Mouse (Mus musculus) forebrain, embryonic 13.5 days (tissue): ENCODE measurements around the gene Adgrv1. TPM values are rescaled to one million over a fixed set of nuclear protein-coding genes. Genes with fewer than 3 reads are reported as not detected.
"Not testable (repeated sequence)": the region's sequence is repeated elsewhere in the genome, so short reads cannot be mapped to it uniquely, and the experiment has no call there.

Source experiments
- ATAC-seq: fragments of 200-750 bp; cut with Nextera tagmentation; 2 replicates; pipeline ENCODE4 v1.8.0; 2017
- H3K27ac ChIP-seq: fragments of 300-500 bp; sonication (generic); 2 replicates; pipeline ENCODE4 v1.5.1; 2015; ENCODE audit warnings: inconsistent platforms, mild to moderate bottlenecking, moderate library complexity
- H3K27me3 ChIP-seq: fragments of 300-500 bp; sonication (generic); 2 replicates; pipeline ENCODE4 v1.6.1; 2015; ENCODE audit warnings: mild to moderate bottlenecking, inconsistent platforms
- H3K36me3 ChIP-seq: fragments of 300-500 bp; sonication (generic); 2 replicates; pipeline ENCODE4 v1.6.1; 2015; ENCODE audit warnings: mild to moderate bottlenecking, inconsistent platforms; ENCODE audit not compliant: poor library complexity, severe bottlenecking
- H3K4me1 ChIP-seq: fragments of 300-500 bp; sonication (generic); 2 replicates; pipeline ENCODE4 v1.6.1; 2015; ENCODE audit warnings: inconsistent platforms
- H3K4me2 ChIP-seq: fragments of 300-500 bp; sonication (generic); 2 replicates; pipeline ENCODE4 v1.6.1; 2015; ENCODE audit warnings: inconsistent platforms, mild to moderate bottlenecking, moderate library complexity
- H3K4me3 ChIP-seq: fragments of 300-500 bp; sonication (generic); 2 replicates; pipeline ENCODE4 v1.5.1; 2015; ENCODE audit warnings: mild to moderate bottlenecking, inconsistent platforms
- H3K9ac ChIP-seq: fragments of 300-500 bp; sonication (generic); 2 replicates; pipeline ENCODE4 v1.6.1; 2015; ENCODE audit warnings: mild to moderate bottlenecking, inconsistent platforms
- H3K9me3 ChIP-seq: fragments of 300-500 bp; sonication (generic); replicated peaks from 2 replicates; pipeline ENCODE4 v1.6.1; 2016; ENCODE audit warnings: inconsistent platforms
- WGBS: fragments of 180-500 bp; shearing (Covaris S2); methylation state at CpG from one replicate; pipeline ENCODE4 v1.1.7; 2015; 5-methylcytosine and 5-hydroxymethylcytosine counted together
- polyA plus RNA-seq: library from polyadenylated mRNA; unstranded; fragments of >200 nt; fragmentation: Nextera tagmentation; extraction: Ambion mirVana; gene quantifications from 2 replicates; pipeline ENCODE4 v1.2.1, GENCODE M21; 2015

Gene Adgrv1
- polyA plus RNA-seq, 1 experiment from 2014 or later = 31.3 TPM

GRCm38 (mm10) chr13:81644047-81644565 lies 11.2 kb upstream of the Adgrv1 start:
- H3K9me3 ChIP-seq = no peaks in the 10 kb centered on the region
- H3K4me3 ChIP-seq = no peak overlapping the region
- WGBS = 90% methylated on average over 11 of the region's 11 CpGs
- H3K27ac ChIP-seq = no peak overlapping the region
- no peaks in the 10 kb centered on the region for H3K36me3 ChIP-seq
- H3K4me2 ChIP-seq = no peak overlapping the region
- H3K4me1 ChIP-seq = peaks cover 30% of the 10 kb centered on the region
- no peaks in the 10 kb centered on the region for H3K27me3 ChIP-seq
- no peak overlapping the region for H3K9ac ChIP-seq
- ATAC-seq = no peak

GRCm38 (mm10) chr13:81642491-81643149 lies 9.7 kb upstream of the Adgrv1 start:
- Histone ChIP-seq H3K36me3 (no peaks in the 10 kb centered on the region), H3K4me2 (no peak overlapping the region), H3K9me3 (no peaks in the 10 kb centered on the region), H3K9ac (no peak overlapping the region), H3K27me3 (no peaks in the 10 kb centered on the region), H3K4me1 (peaks cover 30% of the 10 kb centered on the region), H3K27ac (peak overlapping the region; percentile 6; the same call in 1 of the 2 replicates), H3K4me3 (no peak overlapping the region)
- no peak for ATAC-seq
- WGBS = 49% methylated on average over 7 of the region's 7 CpGs

- Histone ChIP-seq H3K9me3 (no peaks in the 10 kb centered on the region), H3K36me3 (no peaks in the 10 kb centered on the region), H3K4me2 (peak overlapping the region; percentile 51), H3K4me1 (peaks cover 30% of the 10 kb centered on the region), H3K9ac (no peak overlapping the region), H3K27ac (peak overlapping the region; percentile 75), H3K4me3 (0 out of 2 replicates have a peak overlapping the region, but pooled peaks have one; percentile 18), H3K27me3 (no peaks in the 10 kb centered on the region)
- peak; percentile 81 for ATAC-seq
- WGBS = under 1% methylated on average over 8 of the region's 8 CpGs
Measured at GRCm38 (mm10) chr13:81641289-81642045, 8.5 kb upstream of the Adgrv1 start.

- Histone ChIP-seq H3K9ac (no peak overlapping the region), H3K27me3 (no peaks in the 10 kb centered on the region), H3K36me3 (no peaks in the 10 kb centered on the region), H3K4me3 (no peak overlapping the region), H3K4me1 (peaks cover 30% of the 10 kb centered on the region), H3K27ac (peak overlapping the region; percentile 75), H3K4me2 (peak overlapping the region; percentile 51), H3K9me3 (no peaks in the 10 kb centered on the region)
- peak; percentile 36 for ATAC-seq
- WGBS = 26% methylated on average over 6 of the region's 6 CpGs
Measured at GRCm38 (mm10) chr13:81640881-81641280, 7.9 kb upstream of the Adgrv1 start.

GRCm38 (mm10) chr13:81639624-81640023 lies 6.7 kb upstream of the Adgrv1 start:
- no peaks in the 10 kb centered on the region for H3K36me3 ChIP-seq
- no peak overlapping the region for H3K27ac ChIP-seq
- no peaks in the 10 kb centered on the region for H3K9me3 ChIP-seq
- peak; percentile 66; the same call in 1 of the 2 replicates for ATAC-seq
- 4% methylated on average over 4 of the region's 4 CpGs for WGBS
- H3K9ac ChIP-seq = no peak overlapping the region
- no peak overlapping the region for H3K4me3 ChIP-seq
- H3K4me1 ChIP-seq = peaks cover 30% of the 10 kb centered on the region
- no peak overlapping the region for H3K4me2 ChIP-seq
- no peaks in the 10 kb centered on the region for H3K27me3 ChIP-seq

GRCm38 (mm10) chr13:81630566-81630965 lies 2.4 kb downstream of the Adgrv1 start:
- no peak overlapping the region for H3K9ac ChIP-seq
- H3K4me3 ChIP-seq = peak overlapping the region; percentile 36
- no peak overlapping the region; the same call in 1 of the 2 replicates for H3K27ac ChIP-seq
- peak overlapping the region; percentile 57 for H3K4me2 ChIP-seq
- 3% methylated on average over 5 of the region's 5 CpGs for WGBS
- ATAC-seq = no peak
- H3K36me3 ChIP-seq = no peaks in the 10 kb centered on the region
- H3K4me1 ChIP-seq = peaks cover 55% of the 10 kb centered on the region
- no peaks in the 10 kb centered on the region for H3K27me3 ChIP-seq
- no peaks in the 10 kb centered on the region for H3K9me3 ChIP-seq

- Histone ChIP-seq H3K4me3 (no peak overlapping the region), H3K27ac (peak overlapping the region; percentile 84), H3K27me3 (no peaks in the 10 kb centered on the region), H3K9me3 (no peaks in the 10 kb centered on the region), H3K4me1 (peaks cover 55% of the 10 kb centered on the region), H3K36me3 (no peaks in the 10 kb centered on the region), H3K9ac (no peak overlapping the region), H3K4me2 (peak overlapping the region; percentile 57)
- WGBS = 6% methylated on average over 3 of the region's 3 CpGs
- peak; percentile 67 for ATAC-seq
Measured at GRCm38 (mm10) chr13:81629395-81629794, 3.6 kb downstream of the Adgrv1 start.

GRCm38 (mm10) chr13:81628631-81629190 lies 4.2 kb downstream of the Adgrv1 start:
- H3K27ac ChIP-seq = peak overlapping the region; percentile 84
- no peak overlapping the region for H3K4me3 ChIP-seq
- 0 out of 2 replicates have a peak overlapping the region, but pooled peaks have one; percentile 10 for H3K4me2 ChIP-seq
- H3K9me3 ChIP-seq = no peaks in the 10 kb centered on the region
- peaks cover 55% of the 10 kb centered on the region for H3K4me1 ChIP-seq
- peak; percentile 48 for ATAC-seq
- no peaks in the 10 kb centered on the region for H3K27me3 ChIP-seq
- 4% methylated on average over 2 of the region's 2 CpGs for WGBS
- H3K36me3 ChIP-seq = no peaks in the 10 kb centered on the region
- H3K9ac ChIP-seq = no peak overlapping the region

- not testable (repeated sequence) for ATAC-seq, H3K27me3 ChIP-seq, H3K9me3 ChIP-seq, H3K9ac ChIP-seq, H3K4me3 ChIP-seq, H3K36me3 ChIP-seq
- Histone ChIP-seq H3K4me1 (peaks cover 50% of the 10 kb centered on the region), H3K27ac (peak overlapping the region; percentile 84), H3K4me2 (peak overlapping the region; percentile 41)
- WGBS = 42% methylated on average over 1 of the region's 1 CpGs
Measured at GRCm38 (mm10) chr13:81627861-81628260, 5.1 kb downstream of the Adgrv1 start.

GRCm38 (mm10) chr13:81610349-81610748 lies 22.6 kb downstream of the Adgrv1 start:
- Histone ChIP-seq H3K9ac (no peak overlapping the region), H3K4me3 (no peak overlapping the region), H3K36me3 (peaks cover 20% of the 10 kb centered on the region), H3K9me3 (peaks cover 5% of the 10 kb centered on the region; the same call in 1 of the 2 replicates), H3K4me2 (no peak overlapping the region), H3K4me1 (no peaks in the 10 kb centered on the region), H3K27ac (no peak overlapping the region), H3K27me3 (no peaks in the 10 kb centered on the region)
- 94% methylated on average over 4 of the region's 4 CpGs for WGBS
- ATAC-seq = no peak

GRCm38 (mm10) chr13:81606991-81607390 lies 26.0 kb downstream of the Adgrv1 start:
- no peaks in the 10 kb centered on the region for H3K27me3 ChIP-seq
- H3K4me3 ChIP-seq = no peak overlapping the region
- peaks cover 17% of the 10 kb centered on the region for H3K36me3 ChIP-seq
- no peak overlapping the region for H3K27ac ChIP-seq
- H3K4me1 ChIP-seq = no peaks in the 10 kb centered on the region
- no peak for ATAC-seq
- no peak overlapping the region for H3K9ac ChIP-seq
- H3K4me2 ChIP-seq = no peak overlapping the region
- 84% methylated on average over 2 of the region's 2 CpGs for WGBS
- H3K9me3 ChIP-seq = peaks cover 15% of the 10 kb centered on the region
